Mouse (Mus musculus): ENCODE measurements around the gene Bbs1.
"Not testable (repeated sequence)": the region's sequence is repeated elsewhere in the genome, so short reads cannot be mapped to it uniquely, and the experiment has no call there.

Bbs1 gene

DNA sequence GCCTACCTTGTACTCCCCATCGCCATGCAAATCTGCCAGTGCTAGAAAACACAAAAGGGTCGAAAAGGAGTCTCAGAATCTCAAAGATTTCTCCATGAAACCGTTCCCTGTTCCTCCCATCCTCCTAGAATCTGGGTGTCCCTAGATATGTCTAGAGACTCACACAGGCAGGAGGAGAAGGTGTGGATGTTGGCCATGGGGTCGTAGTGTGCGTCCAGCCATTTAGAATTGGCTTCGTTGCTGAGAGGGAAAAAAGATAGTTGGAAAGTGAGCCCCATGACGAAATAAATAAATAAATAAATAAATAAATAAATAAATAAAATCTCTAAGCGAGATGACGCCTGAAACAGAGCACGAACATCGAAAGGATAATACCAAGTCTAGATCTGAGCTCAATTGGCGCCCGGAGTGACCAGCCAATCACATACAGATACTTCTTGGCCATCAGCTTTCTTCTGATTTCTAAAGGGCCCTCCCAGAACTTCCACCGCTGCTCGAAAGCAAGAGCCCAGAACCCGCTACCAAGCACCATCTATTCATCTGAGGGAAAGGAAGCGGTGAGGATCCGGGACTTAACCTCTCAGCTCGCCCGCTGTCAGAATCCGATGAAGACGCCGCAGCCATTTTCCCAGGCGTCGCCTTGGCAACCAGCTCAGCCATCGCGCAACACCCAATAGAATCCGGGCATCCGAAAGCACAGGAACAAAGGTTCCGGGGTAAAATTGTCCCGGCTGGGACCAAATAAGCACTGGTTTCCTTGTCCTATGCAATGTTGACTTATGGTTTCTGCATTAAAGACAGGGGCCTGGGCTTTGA, at the start of gene Bbs1:
TSS of gene Bbs1 (minus strand) at position 650 of the 816 bp plus-strand sequence.
- DNase-seq (ENCODE audit: low spot score) = peak; percentile 71

DNA sequence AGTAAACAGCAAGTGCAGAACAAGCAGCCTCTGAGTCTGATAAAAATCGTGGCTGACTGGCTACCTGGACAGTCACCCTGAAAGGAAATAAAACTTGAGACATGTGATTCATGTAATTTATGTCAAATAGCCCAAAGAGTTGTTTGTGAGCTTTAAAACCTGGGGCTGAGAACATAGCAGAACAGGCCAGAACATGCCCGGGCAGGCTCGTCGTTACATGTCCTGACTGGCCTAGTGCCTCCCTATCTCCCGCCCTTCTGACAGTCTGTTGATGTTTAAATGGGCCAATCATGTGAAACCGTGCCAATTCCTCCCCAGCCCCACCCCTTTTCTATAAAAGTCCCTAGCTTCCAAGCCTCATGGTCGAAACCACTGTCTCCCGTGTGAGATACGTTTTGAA, 42.2 kb upstream of the Bbs1 start:
- not testable (repeated sequence) for DNase-seq (ENCODE audit: low spot score)

DNA sequence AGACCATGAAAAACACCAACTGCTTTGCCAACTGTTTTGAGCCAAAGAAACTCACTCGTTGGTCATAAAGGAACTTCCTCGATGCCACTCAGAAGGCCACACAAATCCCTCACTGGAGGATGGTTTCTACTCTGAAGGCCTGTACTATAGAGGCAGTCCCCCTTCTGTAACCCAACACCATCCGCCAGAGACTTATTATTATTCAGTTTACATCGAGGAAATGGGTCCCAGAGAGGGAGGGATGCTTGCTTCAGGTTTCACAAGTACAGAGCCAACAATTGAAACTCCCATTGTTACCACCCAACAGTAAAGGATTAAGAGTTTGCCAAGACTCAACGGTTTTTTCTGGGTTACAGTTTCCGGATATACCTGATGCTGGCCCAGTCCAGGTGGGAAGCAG, 39.1 kb upstream of the Bbs1 start:
- no peak for DNase-seq (ENCODE audit: low spot score)

DNA sequence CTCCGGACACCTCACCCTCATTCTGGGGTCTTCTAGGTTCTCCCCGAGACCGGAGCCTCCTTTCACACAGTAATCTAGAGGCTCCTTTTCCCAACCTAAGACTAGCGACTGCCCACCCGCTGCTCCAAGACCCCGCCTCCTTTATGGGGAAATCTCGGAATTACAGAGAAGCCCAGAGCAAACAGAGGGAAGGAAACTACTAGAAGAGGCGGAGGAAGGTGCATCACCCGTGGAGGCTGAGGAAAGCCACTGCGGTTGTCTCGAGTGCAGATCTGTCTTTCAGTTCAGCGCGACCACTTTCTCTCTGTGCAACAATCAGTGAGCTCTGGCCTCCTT, 36.8 kb upstream of the Bbs1 start:
- no peak for DNase-seq (ENCODE audit: low spot score)

DNA sequence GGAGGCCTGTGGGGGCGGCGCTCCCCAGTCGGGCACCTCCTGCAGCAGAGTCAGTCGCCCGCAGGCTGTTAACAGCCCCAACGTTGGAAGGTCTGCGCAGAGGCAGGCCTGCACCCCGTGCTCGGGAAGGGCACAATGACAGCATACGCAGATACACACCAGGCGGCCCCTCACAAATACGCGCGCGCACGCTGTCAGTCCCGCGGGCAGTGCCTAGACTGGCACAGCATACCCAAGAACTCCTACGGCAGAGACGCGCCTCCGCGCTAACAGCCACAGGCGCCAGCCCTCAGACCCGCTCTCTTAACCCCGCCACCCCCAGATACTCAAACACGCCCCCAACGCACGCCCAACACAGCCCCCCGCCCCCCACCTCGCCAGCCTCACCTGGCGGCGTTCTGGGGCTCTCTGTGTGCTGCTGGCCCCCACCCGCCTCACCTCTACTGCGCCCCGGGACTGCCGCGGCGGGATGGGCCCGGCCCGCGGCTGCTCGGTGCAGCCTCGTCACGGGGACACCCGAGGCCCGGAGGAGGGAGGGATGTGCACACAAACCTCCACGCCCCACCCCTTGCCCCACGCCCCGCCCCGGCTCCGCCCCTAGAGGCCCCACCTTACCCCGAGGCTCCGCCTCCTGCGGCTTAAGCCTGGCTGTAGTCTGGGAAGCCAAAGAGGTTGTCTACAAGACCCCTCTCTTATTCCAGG, 36.3 kb upstream of the Bbs1 start, which contains the start of gene Peli3:
TSS of gene Peli3 (minus strand) at position 577 of the 702 bp plus-strand sequence.
- DNase-seq (ENCODE audit: low spot score) = peak; percentile 92

DNA sequence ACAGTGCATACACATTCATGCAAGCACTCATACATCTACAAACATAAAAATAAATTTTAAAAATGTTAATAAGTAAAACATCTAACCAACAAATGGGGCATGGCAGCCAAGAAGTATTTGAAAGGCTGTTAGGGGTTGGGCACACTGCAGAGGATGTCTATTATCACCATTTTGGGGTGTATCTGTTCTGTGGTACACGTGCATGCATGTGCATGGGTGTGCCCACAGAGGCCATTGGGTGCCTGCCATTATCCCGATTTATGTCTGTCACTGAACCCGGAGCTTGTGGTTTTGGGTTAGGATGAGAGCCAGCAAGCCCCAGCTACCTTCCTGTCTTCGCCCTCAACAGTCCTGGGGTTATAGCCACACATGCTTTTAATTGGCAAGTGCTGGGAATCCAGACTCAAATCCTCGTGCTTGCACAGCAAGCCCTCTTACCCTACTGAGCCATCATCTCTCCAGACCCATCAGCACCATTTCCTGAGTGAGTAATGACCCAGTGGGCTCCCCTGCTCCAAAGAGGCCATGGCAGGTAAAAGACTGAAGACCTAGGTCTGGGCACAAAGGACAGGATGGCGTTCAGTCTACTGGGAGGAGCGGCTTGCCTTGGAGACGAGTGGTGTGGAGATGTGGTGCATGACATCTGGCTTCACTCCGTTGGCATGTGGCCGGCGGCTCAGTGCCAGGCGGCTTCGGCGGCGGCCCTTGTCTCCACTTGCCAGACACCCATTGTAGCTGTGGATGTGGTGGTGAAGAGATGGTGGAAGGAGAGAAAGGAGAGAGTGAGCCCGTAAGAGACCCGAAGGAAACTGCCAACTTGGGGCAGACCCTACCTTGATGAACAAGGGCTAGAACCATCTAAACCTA, 31.2 kb upstream of the Bbs1 start:
- no peak for DNase-seq (ENCODE audit: low spot score)

DNA sequence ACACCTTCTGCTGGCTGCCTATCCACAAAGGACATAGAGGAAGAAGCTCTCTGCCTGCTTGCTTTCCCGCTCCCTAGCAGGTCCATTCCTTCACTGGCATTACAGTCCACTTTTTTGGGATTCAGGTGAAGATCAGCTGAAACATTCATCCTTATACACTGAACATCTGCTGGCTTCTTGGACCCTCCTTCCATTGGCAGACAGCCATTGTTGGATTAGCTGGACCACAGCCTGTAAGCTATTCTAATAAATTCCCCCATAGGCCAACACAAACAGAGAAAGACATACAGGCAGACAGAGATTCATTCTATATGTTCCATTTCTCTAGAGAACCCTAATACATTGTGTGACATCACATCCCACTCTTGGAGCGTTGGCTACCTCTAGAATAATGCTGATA, 30.5 kb upstream of the Bbs1 start:
- no peak for DNase-seq (ENCODE audit: low spot score)

DNA sequence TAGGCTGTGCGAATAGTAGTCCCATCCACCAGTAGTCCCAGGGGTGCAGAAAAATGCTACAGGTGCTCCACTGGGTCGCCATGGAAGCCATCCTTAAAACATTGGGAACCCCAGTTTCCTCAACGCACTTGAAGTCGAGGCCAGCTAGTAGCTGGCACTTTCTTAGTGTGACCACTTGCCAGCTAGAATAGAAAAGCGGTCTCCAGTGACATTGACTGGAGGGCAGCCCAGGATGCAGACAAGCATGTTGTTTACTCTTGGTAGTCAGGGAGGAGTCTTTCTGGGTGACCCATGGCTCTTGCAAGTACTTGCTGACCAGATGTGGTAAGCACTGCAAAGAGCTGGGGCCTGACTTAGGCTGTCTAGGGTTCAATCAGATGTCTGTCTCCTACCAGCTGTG, 22.4 kb upstream of the Bbs1 start:
- peak; percentile 32 for DNase-seq (ENCODE audit: low spot score)

DNA sequence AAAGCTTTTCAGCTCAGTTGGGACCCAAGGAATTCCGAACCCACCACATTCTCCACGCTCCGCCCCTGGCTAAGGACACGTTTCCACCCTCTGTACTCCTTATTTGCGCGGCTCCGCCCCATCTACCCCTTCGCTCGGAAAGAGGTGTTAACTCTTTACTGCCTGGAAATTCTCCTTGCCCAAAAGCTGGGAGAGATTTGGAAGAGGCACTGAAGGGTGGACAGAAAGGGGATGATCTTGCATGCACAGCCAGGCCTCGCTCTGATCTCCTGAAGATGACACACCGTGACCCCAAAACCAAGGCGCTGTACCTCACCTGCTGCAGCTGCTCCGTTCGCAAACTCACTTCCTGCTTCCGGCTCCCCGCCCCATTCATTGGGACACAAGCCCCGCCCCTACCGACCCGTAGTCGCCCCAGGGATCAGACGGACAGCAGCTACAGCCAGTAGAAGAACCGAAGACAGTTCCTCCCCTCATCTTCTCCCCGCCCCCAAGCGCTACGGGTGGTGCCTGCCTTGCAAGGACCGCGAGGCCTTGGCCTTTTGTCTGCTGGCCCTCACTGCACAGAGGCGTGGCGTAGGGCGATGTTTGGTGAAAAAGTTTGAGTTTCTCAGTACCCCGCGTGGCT, 21.6 kb upstream of the Bbs1 start, which contains the start of gene Dpp3:
TSS of gene Dpp3 (minus strand) at position 384 of the 628 bp plus-strand sequence.
- DNase-seq (ENCODE audit: low spot score) = peak; percentile 100

DNA sequence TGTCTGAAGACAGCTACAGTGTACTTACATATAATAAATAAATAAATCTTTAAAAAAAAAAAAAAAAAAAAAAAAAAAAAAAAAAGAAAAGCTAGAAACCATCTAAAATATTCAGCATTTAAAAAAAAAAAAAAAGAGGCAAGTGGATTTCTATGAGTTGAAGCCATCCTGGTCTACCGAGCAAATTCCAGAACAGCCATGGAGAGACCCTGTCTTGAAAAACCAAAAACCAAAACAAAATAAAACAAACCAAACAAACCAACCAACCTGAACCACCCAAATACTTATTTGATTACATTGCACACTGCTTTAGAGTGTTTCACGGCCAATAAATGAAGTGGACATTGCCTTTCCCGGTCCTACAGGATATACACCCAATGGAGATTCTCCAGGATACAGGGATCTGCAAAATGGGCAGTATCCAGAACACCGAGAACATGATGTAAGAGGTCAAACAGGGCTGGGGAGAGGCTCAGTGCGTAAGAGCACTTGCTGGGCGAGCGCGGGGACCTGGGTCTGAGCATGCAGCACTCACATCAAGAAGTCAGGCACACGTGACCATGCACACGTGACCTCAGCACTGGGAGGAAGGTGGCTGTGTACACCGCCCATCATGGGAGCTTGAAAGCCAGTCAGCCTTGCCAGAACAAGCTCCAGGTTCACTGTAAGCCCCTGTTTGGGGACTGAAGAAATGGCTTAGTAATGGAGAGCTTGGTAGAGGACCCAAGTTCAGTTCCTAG, 18.9 kb upstream of the Bbs1 start:
- DNase-seq (ENCODE audit: low spot score) = no peak

DNA sequence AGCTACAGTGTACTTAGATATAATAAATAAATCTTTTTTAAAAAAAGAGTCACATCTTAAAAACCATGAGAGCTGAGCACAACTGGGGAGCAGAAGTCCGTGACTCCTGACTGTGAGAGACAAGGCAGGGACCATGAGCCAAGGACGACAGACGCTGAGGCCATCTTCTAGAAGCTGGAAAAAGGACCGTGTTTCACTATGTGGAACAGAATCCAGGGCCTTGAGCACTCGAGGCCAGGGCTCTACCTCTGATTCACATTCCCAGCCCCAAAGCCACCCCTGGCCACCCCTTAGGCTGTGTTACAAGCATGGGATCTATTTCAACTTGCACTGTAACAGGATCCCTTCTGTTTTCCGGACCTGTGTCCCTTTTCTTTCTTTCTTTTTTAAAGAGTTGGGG, 13.2 kb upstream of the Bbs1 start:
- DNase-seq (ENCODE audit: low spot score) = no peak

DNA sequence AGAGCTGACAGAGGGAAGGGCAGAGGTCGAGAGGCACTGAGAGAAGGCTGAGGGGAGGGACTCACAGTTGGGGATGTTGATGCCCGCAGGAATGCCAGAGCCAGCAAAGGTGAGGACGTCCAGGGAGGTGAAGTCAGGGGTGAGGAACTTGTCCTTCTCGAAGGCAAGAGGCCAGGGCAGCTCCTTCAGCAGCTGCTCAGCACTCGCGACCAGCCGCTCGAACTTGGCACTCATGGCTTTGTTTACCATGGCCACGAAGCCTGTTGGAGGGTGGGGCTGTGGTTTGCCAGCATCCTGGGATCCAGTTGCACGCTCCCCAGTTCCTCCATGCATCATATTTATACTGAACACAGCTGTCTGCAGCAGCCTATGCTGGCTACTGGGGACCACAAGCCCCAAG, 10.4 kb upstream of the Bbs1 start:
- DNase-seq (ENCODE audit: low spot score) = no peak

DNA sequence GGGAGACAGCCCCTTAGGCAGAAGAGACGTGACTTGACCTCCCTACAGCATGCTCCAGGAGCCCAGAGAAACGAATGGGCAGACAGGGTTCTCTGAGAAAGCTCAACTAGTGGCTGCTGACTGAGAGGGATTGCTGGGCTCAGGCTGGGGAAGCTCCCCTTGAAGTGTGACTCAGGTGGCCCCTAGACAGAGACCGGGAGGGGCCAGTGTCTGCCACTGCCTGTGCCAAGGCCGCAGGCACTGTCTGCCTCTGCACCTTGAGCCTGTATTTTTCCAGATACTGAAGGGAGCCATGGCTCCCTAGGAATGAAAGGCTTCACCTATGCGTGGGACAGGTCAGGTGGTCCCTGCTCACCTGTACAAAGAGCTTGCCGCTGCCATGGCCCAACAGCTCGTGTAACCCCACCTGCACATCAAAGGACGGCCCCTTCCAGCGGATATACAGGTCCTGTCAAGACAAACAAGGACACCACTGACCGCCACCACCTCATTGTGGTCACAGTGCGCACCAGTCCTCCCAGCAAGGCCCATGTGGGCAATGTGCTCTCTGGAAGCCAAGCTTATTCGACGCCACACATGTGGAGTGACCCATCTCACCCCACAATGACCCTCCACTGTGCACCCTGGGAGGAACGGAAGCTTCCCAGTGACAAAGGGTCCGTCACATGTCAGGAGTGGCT, 9.6 kb upstream of the Bbs1 start:
- DNase-seq (ENCODE audit: low spot score) = no peak

DNA sequence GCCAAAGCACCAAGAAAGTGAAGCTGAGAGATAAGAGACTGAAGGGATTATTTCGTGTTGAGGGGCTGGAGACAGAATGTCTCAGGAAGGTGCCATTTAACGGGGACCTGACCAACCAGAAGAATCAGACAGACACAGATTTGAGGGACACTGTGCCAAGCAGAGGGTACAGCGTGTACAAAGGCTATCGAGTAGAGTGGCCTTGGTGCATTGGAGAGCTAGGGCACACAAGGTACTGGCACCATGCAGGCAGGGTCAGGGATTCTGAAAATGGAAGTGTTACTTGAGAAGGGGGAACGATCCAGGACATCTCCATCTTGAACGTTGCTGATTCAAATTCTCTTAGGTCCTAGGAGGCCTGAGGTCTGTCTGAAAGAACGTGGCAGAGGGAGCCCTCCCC, 2.9 kb upstream of the Bbs1 start:
- no peak for DNase-seq (ENCODE audit: low spot score)

DNA sequence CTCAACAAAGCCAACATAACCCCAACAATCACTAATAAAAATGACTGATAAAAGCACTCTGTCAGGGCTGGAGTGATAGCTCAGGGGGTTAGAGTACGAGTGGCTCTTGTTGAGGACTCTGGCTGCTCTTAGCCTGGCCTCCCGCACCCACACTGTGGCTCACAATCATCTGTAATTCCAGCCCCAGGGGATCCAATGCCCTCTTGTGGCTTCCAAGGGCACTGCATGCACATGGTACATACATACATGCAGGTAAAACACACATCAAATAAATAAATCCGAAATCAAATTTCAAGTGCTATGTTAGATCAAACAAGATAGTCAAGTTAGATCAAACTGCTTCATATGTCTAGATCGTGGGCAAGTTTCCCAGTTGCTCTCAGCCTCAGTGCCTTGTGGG, 1.7 kb upstream of the Bbs1 start:
- DNase-seq (ENCODE audit: low spot score) = no peak

DNA sequence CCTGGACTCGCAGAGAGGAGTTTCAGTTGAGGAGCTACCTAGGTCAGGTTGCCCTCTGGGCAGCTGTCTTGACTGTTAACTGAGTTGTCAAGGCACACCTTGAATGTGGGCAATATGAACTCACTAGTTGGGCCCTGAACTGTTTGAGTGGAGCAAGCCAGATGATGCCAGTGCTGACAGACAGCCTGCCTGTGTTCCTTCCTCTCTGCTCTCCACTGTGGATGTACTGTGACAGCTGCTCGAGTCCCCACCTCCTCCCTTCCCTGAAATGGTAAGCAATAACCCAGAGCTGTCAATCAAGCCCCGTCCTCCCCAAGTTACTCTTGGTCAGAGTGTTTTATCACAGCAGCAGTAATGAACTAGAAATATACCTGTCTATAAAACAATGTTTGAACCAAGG, 6.5 kb downstream of the Bbs1 start:
- DNase-seq (ENCODE audit: low spot score) = no peak

DNA sequence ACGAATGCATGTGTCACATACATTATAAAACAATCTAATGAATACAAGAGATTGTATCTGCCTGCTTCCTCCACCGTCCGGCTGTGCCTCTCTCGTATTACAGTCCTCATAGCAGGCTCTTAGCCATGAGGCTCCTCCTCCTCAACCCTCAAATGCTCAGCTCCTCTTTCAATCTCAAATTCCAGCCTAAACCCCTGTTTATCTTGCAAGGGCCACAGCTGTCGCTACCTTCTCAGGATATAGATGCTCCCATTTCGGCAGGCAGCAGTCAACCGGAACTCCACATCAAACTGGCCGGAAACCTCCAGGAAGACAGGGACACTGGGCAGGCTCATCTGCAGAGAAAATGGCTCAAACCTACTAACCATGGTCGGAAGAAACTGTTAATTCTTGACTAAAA, 7.5 kb downstream of the Bbs1 start:
- no peak for DNase-seq (ENCODE audit: low spot score)

DNA sequence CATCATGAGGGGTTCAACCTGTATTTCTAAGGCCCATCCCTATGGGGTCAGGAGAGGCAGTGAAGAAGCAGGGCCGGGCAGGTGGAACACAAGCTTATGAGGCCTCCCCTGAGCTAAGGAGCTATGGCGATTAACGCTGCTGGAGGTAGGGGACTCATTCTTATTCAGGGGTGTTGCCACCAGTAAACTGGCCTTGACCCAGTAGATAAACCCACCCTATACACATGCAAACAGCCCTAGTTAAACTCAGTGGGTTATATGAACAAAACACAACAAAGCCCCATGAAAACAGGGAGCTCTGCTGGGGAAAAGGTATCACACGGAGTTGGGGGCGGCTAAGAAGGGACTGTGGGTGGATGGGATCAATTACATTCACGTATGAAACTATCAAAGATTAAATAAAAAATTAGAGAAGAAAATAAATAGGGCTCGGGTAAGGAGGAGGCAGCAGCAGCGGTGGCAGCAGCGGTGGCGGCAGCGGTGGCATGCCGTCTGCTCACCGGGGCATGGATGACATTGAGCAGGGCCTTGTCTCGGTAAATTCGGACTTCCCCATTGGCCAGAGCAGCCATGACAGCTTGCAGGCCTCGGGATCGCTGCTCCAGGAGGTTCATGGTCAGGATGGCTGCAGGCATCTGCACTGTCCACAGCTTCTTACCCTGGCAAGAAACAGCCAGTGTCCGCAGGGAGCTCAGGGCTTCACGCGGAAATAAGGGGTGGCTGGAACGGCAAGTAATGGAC, 9.5 kb downstream of the Bbs1 start:
- DNase-seq (ENCODE audit: low spot score) = no peak

DNA sequence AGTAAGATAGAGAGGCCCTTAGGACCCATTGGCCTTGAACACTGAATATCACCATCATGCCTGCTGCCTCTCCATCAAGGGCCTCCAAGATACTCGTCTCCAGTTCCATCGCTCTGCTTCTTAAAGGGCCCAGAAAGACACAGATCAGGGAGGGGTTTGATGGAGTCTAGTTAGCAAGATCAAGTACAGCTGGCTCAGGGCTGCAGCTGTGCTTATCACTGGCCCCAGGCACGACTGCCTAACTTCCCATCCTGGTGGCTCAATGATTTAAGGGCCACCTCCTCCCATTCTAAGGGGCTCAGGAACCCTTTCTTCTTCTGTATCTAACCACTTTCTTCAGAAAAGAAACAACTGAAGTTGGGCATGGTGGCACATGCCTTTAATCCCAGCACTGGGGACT, 14.6 kb downstream of the Bbs1 start:
- DNase-seq (ENCODE audit: low spot score) = no peak

DNA sequence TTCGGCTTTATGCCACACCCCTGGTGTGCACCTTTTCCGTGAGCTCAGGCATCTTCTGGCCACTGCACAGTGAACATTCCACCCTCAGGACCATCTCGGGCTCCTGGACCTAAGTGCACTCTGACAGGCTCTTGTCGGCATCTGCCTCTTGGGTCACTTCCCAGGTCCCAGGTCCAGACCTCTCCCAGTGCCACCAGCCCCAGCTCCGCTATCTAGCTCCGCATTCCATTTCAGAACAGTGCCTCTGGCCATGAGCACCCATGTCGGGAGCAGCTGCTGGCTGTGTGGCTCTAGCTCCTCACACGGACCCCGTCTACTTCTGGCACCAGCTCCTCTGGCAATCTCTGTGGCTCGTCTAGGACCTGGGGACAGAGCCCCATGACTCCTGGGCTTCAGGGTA, 16.6 kb downstream of the Bbs1 start:
- DNase-seq (ENCODE audit: low spot score) = no peak
